Mouse (Mus musculus) kidney, postnatal 10 days (tissue): ENCODE data around the gene Tjp3.
"Not testable (repeated sequence)": the region's sequence is repeated elsewhere in the genome, so short reads cannot be mapped to it uniquely, and the experiment has no call there.

Experiments used
- DNase-seq: peaks from one replicate; pipeline ENCODE4 v3.0.0; 2021; ENCODE audit warnings: mixed read lengths

Tjp3 gene

DNA sequence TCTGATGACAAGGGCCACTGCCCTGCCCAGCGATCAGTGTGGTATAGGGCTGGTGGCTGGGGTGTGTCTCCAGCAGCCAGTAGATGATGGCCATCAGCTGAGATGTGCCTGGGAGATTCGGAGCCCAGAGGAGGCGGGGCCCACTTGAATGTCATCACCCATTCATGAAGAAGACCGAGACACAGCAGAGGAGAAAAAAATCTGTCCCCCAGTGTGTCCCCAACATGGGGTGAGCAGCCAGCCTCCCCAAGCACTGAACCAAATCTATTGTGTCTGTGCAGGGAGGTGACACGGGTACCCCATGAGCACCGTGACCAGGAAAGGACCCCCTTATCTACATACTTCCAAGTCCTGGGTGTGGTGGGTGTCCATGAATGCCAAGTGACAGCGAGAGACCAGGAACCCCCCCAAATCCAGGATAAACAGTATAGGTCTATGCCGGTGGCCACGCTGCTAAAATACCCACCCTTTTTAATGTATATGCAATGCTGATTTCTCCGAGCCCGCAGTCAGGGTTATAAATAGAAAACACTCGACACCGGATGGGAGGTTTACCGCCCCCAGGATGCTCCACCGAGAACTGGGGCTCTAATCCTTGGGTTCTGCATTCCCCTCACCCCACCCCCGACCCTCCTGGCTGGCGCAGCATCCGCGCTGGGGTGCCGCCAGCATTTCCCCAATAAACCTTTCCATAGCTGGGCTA, 61.5 kb downstream of the Tjp3 start:
- DNase-seq: no peak

GRCm38 (mm10) chr10:81223731-81224130, 67.7 kb downstream of the Tjp3 start:
- not testable (repeated sequence) for DNase-seq
